Mouse (Mus musculus): Measurements from ENCODE around the gene Efhd1. TPM values are rescaled to one million over a fixed set of nuclear protein-coding genes. Genes with fewer than 3 reads are reported as not detected.
A peak's percentile ranks its signal among the peaks of the same experiment; 100 is the strongest.

Efhd1 gene
- total and polyA plus RNA-seq, 2 experiments from 2014 or later = 6.4 to 12.4 TPM

DNA sequence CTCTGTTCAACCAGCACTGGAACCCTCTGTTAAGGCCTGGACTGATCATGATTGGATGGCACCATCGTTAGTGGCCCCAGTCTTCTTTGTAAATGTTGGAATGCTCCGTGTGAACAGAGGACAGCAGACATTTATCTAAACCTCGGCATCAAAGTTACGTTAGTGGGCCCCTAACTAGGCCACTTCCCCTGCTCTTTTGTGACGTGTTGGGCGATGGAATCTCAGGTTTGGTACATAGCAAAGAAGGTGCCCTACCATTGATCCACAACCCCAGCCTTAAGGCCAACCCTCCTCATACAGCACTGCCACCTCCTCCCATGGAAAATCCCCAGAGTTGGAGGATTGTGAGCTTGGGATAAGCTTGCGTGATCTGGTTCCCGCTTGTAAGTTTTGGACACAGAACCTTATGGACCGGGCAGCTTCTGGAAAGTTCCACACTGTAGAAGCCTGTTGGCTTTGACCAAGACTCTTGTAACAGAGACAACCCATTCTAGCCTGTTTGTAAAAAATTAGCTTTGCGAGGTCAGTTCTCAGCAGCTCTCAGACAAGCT is 19.3 kb downstream of the Efhd1 start:
- DNase-seq (ENCODE audit: low spot score) = no peak
- H3K36me3 ChIP-seq (ENCODE audit: insufficient read depth, low read length) = no peaks in the 10 kb centered on the region
- no peaks in the 10 kb centered on the region for H3K4me1 ChIP-seq (ENCODE audit: insufficient read depth, low read length)
- no peak overlapping the region for H3K4me2 ChIP-seq (ENCODE audit: low read depth, low read length)
- H3K27ac ChIP-seq = no peak overlapping the region
- no peak for ATAC-seq
- no peak overlapping the region for H3K4me3 ChIP-seq (ENCODE audit: low read length)
- no peak for TF ChIP-seq CTCF (IDR thresholded peaks at IDR 0.05; ENCODE audit: low read depth)
- no peaks in the 10 kb centered on the region for H3K27me3 ChIP-seq (ENCODE audit: insufficient read depth, low read length)
- 88% methylated on average over 10 of the region's 10 CpGs for WGBS
- H3K9ac ChIP-seq (replicated peaks; ENCODE audit: low read length) = no peak overlapping the region
- no peaks in the 10 kb centered on the region for H3K9me3 ChIP-seq (ENCODE audit: low read length)

GRCm38 (mm10) chr1:87287105-87287504 is 22.9 kb downstream of the Efhd1 start:
- TF ChIP-seq CTCF (IDR thresholded peaks at IDR 0.05; ENCODE audit: low read depth) = no peak
- H3K9ac ChIP-seq (replicated peaks; ENCODE audit: low read length) = no peak overlapping the region
- H3K36me3 ChIP-seq (ENCODE audit: insufficient read depth, low read length) = no peaks in the 10 kb centered on the region
- no peaks in the 10 kb centered on the region for H3K9me3 ChIP-seq (ENCODE audit: low read length)
- no peak overlapping the region for H3K4me2 ChIP-seq (ENCODE audit: low read depth, low read length)
- no peaks in the 10 kb centered on the region for H3K4me1 ChIP-seq (ENCODE audit: insufficient read depth, low read length)
- no peaks in the 10 kb centered on the region for H3K27me3 ChIP-seq (ENCODE audit: insufficient read depth, low read length)
- ATAC-seq = no peak
- no peak overlapping the region for H3K4me3 ChIP-seq (ENCODE audit: low read length)
- WGBS = 19% methylated on average over 2 of the region's 2 CpGs
- no peak for DNase-seq (ENCODE audit: low spot score)
- H3K27ac ChIP-seq = no peak overlapping the region

DNA sequence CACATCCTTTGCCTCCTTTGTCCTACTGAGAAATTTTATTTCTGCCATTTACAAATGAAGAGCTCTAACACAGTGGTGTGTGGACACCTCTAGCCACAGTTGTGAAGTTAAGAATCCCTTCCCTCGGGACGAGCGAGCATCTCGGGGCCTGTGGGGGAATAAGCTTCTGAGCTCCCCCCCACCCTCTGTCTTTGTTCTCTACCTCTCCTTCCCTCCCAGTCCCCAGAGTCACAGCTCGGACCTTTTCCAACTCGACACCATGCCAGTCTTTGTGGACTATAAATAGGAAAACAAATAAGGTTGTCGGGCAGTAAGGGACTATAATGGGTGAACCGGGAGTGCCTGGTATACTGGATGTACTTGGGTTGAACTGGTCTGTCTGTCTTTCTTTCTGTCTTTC is 27.3 kb downstream of the Efhd1 start:
- DNase-seq (ENCODE audit: low spot score) (no peak), ATAC-seq (no peak)
- Histone ChIP-seq H3K36me3 (ENCODE audit: insufficient read depth, low read length) (no peaks in the 10 kb centered on the region), H3K27ac (no peak overlapping the region), H3K4me1 (ENCODE audit: insufficient read depth, low read length) (0 out of 2 replicates have a peak, but pooled peaks cover 4% of the 10 kb centered on the region), H3K9me3 (ENCODE audit: low read length) (no peaks in the 10 kb centered on the region), H3K4me3 (ENCODE audit: low read length) (no peak overlapping the region), H3K4me2 (ENCODE audit: low read depth, low read length) (no peak overlapping the region), H3K27me3 (ENCODE audit: insufficient read depth, low read length) (no peaks in the 10 kb centered on the region), H3K9ac (replicated peaks; ENCODE audit: low read length) (no peak overlapping the region)
- TF ChIP-seq CTCF (IDR thresholded peaks at IDR 0.05; ENCODE audit: low read depth) = no peak
- 52% methylated on average over 8 of the region's 8 CpGs for WGBS

- peak; percentile 78 for TF ChIP-seq CTCF (IDR thresholded peaks at IDR 0.05; ENCODE audit: low read depth)
- no peak overlapping the region for H3K4me2 ChIP-seq (ENCODE audit: low read depth, low read length)
- H3K9me3 ChIP-seq (ENCODE audit: low read length) = no peaks in the 10 kb centered on the region
- no peaks in the 10 kb centered on the region for H3K36me3 ChIP-seq (ENCODE audit: insufficient read depth, low read length)
- no peak overlapping the region for H3K4me3 ChIP-seq (ENCODE audit: low read length)
- DNase-seq (ENCODE audit: low spot score) (peak; percentile 82), ATAC-seq (peak; percentile 89)
- no peak overlapping the region for H3K9ac ChIP-seq (replicated peaks; ENCODE audit: low read length)
- 65% methylated on average over 15 of the region's 15 CpGs for WGBS
- no peaks in the 10 kb centered on the region for H3K27me3 ChIP-seq (ENCODE audit: insufficient read depth, low read length)
- H3K4me1 ChIP-seq (ENCODE audit: insufficient read depth, low read length) = 0 out of 2 replicates have a peak, but pooled peaks cover 4% of the 10 kb centered on the region
- H3K27ac ChIP-seq = peak overlapping the region; percentile 17; the same call in 1 of the 2 replicates
These were observed 28.4 kb downstream of the Efhd1 start for GRCm38 (mm10) chr1:87292420-87293190.

- 0 out of 2 replicates have a peak, but pooled peaks cover 4% of the 10 kb centered on the region for H3K4me1 ChIP-seq (ENCODE audit: insufficient read depth, low read length)
These were observed 30.0 kb downstream of the Efhd1 start for GRCm38 (mm10) chr1:87294063-87294710.

DNA sequence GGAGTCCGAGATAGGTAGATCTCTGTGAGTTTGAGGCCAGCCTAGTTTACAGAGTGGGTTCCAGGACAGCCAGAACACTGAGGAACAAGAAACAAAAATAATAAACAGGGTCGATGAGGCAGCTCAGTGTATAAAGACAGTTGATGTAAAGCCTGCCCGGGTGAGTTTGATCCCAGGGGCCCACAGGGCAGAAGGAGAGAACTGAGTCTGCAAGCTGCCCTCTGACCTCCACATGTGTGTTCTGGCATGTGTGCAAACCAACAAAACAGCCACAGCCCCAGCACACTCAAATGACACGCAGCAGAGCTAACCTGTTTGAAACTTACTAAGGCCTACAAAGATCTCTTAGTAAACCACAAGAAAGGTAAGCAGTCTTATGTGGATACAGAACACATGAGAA is 30.8 kb downstream of the Efhd1 start:
- Histone ChIP-seq H3K4me3 (ENCODE audit: low read length) (no peak overlapping the region), H3K4me1 (ENCODE audit: insufficient read depth, low read length) (0 out of 2 replicates have a peak, but pooled peaks cover 4% of the 10 kb centered on the region), H3K9ac (replicated peaks; ENCODE audit: low read length) (no peak overlapping the region), H3K9me3 (ENCODE audit: low read length) (no peaks in the 10 kb centered on the region), H3K27me3 (ENCODE audit: insufficient read depth, low read length) (no peaks in the 10 kb centered on the region), H3K36me3 (ENCODE audit: insufficient read depth, low read length) (no peaks in the 10 kb centered on the region), H3K27ac (no peak overlapping the region), H3K4me2 (ENCODE audit: low read depth, low read length) (no peak overlapping the region)
- WGBS = 63% methylated on average over 4 of the region's 4 CpGs
- no peak for DNase-seq (ENCODE audit: low spot score)
- no peak for ATAC-seq
- TF ChIP-seq CTCF (IDR thresholded peaks at IDR 0.05; ENCODE audit: low read depth) = no peak

More at GRCm38 (mm10) chr1:87294063-87294710, 30.0 kb downstream of the Efhd1 start:
- Histone ChIP-seq H3K27me3 (ENCODE audit: insufficient read depth, low read length) (no peaks in the 10 kb centered on the region), H3K36me3 (ENCODE audit: insufficient read depth, low read length) (no peaks in the 10 kb centered on the region), H3K9me3 (ENCODE audit: low read length) (no peaks in the 10 kb centered on the region), H3K4me2 (ENCODE audit: low read depth, low read length) (no peak overlapping the region), H3K4me3 (ENCODE audit: low read length) (no peak overlapping the region), H3K27ac (no peak overlapping the region), H3K9ac (replicated peaks; ENCODE audit: low read length) (no peak overlapping the region)
- ATAC-seq (no peak), DNase-seq (ENCODE audit: low spot score) (no peak)
- 68% methylated on average over 4 of the region's 4 CpGs for WGBS
- no peak for TF ChIP-seq CTCF (IDR thresholded peaks at IDR 0.05; ENCODE audit: low read depth)

Measured in hindbrain, postnatal 0 days (tissue).